Mouse (Mus musculus) cerebellum, adult 9-10 months (tissue): ENCODE data around the gene Podxl.
A peak's percentile ranks its signal among the peaks of the same experiment; 100 is the strongest.
"Not testable (repeated sequence)": the region's sequence is repeated elsewhere in the genome, so short reads cannot be mapped to it uniquely, and the experiment has no call there.

Experiments
- DNase-seq: peaks from one replicate; pipeline ENCODE4 v3.0.0; 2022

Podxl gene

GRCm38 (mm10) chr6:31564901-31565391 lies 1.2 kb upstream of the Podxl start:
- peak; percentile 1 for DNase-seq

GRCm38 (mm10) chr6:31564182-31564531 lies 376 bp upstream of the Podxl start:
- peak; percentile 4 for DNase-seq

GRCm38 (mm10) chr6:31562371-31563080 lies 1.3 kb downstream of the Podxl start:
- no peak for DNase-seq

- DNase-seq, result not testable (repeated sequence)
These were observed 1.8 kb downstream of the Podxl start for GRCm38 (mm10) chr6:31561948-31562347.

GRCm38 (mm10) chr6:31560138-31560959 lies 3.4 kb downstream of the Podxl start:
- DNase-seq, result no peak

- no peak for DNase-seq
These were observed 7.2 kb downstream of the Podxl start for GRCm38 (mm10) chr6:31556460-31557100.

- no peak for DNase-seq
These were observed 12.8 kb downstream of the Podxl start for GRCm38 (mm10) chr6:31550876-31551532.

- no peak for DNase-seq
These were observed 14.3 kb downstream of the Podxl start for GRCm38 (mm10) chr6:31549361-31550051.

GRCm38 (mm10) chr6:31544318-31544717 lies 19.5 kb downstream of the Podxl start:
- no peak for DNase-seq

GRCm38 (mm10) chr6:31540018-31540417 lies 23.8 kb downstream of the Podxl start:
- DNase-seq, result no peak

GRCm38 (mm10) chr6:31538112-31538511 lies 25.7 kb downstream of the Podxl start:
- DNase-seq, result no peak

- DNase-seq, result no peak
These were observed 26.6 kb downstream of the Podxl start for GRCm38 (mm10) chr6:31537193-31537592.

- no peak for DNase-seq
These were observed 29.1 kb downstream of the Podxl start for GRCm38 (mm10) chr6:31534705-31535104.

- DNase-seq, result no peak
These were observed 31.9 kb downstream of the Podxl start for GRCm38 (mm10) chr6:31531880-31532279.

- DNase-seq, result no peak
These were observed 35.4 kb downstream of the Podxl start for GRCm38 (mm10) chr6:31528339-31528738.

GRCm38 (mm10) chr6:31527897-31528296 lies 35.9 kb downstream of the Podxl start:
- DNase-seq, result no peak

GRCm38 (mm10) chr6:31526929-31527328 lies 36.9 kb downstream of the Podxl start:
- DNase-seq, result no peak

- peak; percentile 43 for DNase-seq
These were observed 38.4 kb downstream of the Podxl start for GRCm38 (mm10) chr6:31525231-31525900.

GRCm38 (mm10) chr6:31524647-31525046 lies 39.1 kb downstream of the Podxl start:
- DNase-seq, result no peak

- no peak for DNase-seq
These were observed 39.7 kb downstream of the Podxl start for GRCm38 (mm10) chr6:31524121-31524520.

GRCm38 (mm10) chr6:31523657-31524056 lies 40.1 kb downstream of the Podxl start:
- DNase-seq, result no peak

- no peak for DNase-seq
These were observed 40.7 kb downstream of the Podxl start for GRCm38 (mm10) chr6:31523039-31523438.
